Mouse (Mus musculus) monocyte, adult 2 months (primary cell): Measurements from ENCODE around the gene Kank1.

ENCODE experiments used
- DNase-seq, 2 experiments: peaks; one replicate each; pipeline ENCODE4 v3.0.0; 2022; ENCODE audit warnings: low spot score in 2 of 2, low read depth in 1 of 2

The Kank1 gene

DNA sequence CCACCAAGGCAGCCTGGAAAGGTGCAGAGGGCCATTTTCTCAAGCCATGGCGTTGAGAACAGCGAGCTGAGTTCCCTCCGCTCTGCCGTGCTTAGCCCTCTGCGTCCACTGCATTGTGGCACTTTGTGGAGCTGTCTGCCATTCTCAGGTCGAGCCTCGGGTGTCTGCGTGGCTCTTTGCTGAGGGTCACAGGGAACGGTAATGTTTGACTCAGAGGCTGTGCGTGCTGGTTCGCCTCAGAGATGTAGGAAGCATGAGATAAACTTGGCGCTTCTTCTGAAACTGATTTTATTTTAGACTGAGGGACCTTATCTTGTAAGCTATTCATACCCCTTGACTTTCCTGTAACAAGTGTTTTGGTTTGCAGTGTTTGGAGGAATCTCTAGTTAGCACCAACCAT lies 72.0 kb downstream of the Kank1 start:
- no peak for DNase-seq

DNA sequence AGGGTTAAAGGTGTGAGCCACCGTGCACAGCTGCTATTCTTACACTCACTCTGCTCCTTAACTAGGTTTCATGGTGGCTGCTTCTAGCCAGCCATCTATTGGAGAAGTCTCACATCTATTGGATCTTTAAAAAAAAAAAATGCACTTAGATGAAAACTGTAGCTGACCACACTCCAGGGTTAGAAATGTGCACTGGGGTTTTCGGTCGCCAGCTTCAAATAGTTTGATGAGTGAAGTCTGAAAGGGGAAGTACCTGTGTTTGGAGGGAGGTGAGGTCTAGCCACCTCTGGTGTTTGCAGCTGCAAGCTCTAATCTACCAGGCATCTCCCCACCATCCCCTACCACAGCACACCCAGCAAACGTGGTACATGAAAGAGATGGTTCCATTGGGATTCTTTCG lies 74.2 kb downstream of the Kank1 start:
- DNase-seq: no peak

DNA sequence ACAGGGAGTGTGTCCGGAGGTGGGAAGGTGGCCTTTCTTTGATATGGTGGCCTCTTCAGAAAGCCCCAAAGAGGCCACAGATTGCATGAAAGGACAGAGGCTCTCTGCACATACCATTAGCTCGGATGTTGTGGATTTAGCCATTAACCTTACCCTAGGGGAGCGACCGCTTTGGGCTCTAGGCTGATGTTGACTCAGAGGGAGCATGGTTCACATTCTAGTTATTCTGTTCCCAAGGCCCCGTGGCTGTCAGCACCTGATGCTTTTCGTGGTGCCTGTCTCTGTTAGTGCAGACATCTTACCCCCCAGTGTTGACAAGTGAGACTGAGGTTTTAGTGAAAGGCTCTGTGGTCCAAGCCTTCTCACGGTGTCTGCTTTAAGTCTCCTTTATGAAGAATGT lies 74.9 kb downstream of the Kank1 start:
- DNase-seq: no peak

DNA sequence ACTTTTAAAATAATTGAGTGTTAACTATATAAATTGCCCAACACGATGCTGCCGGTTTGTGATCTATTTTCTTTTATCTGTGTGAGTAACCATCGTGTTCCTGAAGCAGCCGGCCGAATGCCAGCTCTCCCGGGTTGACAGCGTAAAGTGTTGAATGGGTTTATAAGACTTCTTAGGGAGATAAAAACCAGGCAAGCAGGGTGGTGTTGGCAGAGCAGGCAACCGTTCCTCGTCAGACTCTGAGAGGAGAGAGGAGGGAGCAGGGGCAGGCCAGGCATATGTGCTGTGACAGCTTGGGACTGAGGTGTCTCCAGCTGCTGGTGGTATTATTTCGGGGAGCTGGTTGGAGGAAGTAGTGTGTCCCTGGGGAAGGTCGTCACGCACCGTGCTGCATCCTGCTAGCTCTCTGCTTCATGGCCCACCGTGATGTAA lies 78.7 kb downstream of the Kank1 start:
- no peak for DNase-seq

DNA sequence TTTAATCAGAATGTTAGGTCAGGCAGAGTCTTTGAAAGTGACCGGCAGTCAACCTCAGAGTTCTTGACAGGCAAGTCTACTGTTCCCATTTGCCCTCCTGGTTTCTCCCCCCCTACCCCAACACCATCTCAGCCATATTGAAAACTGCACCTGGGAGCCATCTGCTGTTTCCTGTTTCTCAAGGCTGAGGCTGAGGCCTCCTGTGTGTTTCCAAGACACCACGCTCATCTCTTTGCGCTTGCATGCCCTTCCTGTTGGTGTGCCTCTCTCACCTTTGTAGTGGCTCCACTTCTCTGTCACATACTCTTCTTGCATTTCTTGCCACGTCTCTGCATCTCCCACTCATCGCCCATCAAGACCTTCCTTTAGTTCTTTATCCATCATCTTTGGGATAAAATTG lies 79.2 kb downstream of the Kank1 start:
- DNase-seq: no peak

DNA sequence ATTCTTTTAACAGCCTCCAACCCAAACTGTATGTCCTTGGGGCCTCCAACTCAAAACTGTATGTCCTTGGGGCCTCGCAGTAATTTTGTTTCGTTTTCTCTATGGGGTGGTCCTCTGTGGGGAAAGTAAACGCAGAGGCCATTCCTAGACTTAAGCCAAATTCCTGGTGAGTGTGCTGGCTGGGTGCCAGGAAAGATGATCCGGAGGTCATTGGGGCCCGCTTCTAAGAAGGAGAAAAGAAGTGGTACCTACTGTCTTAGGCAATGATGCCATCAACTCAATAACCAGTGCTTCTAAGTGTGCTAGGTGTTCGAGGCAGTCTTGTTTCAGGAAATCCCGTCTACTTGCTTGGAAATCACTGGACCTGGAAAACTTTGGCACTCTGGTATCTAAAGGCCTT lies 87.5 kb downstream of the Kank1 start:
- DNase-seq: no peak

DNA sequence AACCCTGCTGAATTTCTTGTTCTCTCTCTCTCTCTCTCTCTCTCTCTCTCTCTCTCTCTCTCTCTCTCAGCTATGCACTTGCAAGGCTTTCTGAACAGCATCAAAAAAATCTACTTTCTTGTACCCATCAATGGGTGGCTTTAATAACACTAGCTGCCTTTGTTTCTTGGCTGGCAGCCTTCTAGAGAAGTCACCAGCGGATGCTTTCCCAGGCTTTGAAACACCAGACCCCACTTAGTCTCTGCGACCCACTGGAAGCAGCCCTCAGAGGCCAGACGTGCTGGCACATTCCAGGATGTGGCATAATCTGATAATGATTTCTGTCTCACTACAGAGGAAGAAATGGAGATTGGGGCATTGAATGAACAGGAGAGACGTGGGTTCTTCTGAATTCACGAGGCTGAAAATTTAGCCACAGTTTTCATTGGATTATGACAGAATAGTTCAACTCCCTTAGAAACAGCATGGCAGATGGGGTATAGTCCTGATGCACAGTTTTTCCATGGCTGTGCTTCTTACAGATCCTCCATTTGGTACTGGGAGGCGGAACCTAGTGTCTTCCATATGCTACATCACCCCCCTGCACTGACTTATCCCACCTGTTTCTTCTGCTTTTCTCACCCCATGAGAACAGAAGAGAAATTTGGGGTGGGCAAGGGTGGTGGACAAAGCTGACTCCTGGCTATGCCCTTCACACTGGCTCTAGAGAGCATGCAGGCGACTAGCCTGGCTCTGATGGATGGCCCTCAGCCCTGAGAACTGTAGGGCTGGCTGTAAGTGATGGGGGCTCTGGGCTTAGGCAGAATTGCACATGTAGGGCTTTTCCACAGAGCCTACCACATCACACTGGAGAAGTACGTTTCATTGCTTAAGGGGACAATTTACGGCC lies 88.6 kb downstream of the Kank1 start:
- DNase-seq: no peak

DNA sequence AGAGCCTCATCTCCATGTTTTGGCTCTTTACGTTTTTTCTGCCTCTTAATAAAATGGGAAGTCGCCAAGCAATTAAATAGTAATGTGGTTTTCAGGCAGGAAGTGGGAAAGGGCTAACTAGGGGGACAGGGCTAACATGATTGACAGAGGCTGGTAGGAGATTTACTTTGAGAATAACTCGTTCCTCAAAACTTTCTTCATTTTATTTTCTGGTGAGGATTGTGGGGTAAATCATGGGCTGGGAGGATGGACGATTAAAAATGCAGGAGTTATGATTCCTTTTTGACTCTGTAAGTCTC lies 89.2 kb downstream of the Kank1 start:
- no peak for DNase-seq

DNA sequence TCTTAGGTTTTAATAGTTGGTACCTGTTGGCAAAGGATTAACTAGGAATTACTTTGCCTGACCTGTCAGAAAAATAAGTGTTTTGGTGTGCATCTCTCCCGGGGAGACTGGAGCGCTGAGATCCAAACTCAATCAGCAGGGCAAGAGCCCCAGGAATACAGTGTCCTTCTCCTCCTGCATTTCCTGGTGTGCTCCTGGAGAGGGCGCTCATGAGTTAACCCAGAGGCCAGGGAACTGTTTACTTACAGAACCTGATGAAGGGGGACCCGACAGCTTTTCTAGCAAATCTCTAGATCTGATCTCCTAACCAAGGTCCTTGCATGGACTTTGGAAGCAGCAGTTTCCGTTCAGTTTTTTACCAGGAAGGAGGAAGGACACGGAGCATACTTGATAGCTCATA lies 90.9 kb downstream of the Kank1 start:
- no peak for DNase-seq

DNA sequence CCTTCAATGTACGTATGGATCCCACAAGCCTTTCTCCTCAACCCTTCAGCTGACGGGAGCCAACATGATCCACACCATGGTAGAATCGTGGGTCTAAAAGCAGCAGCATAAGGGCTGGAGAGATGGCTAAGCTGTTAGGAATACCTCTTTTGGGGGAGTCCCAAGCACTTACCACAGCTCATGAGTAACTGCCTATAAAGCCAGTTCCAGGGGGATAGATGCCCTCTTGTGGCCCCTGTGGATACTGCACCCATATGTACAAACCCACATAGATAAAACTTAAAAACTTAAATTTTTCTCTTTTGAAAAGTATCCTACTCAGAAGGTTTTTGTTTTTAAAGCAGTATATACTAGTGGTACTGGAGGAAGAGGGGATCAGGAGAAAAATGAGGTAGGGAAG lies 97.6 kb downstream of the Kank1 start:
- no peak for DNase-seq

DNA sequence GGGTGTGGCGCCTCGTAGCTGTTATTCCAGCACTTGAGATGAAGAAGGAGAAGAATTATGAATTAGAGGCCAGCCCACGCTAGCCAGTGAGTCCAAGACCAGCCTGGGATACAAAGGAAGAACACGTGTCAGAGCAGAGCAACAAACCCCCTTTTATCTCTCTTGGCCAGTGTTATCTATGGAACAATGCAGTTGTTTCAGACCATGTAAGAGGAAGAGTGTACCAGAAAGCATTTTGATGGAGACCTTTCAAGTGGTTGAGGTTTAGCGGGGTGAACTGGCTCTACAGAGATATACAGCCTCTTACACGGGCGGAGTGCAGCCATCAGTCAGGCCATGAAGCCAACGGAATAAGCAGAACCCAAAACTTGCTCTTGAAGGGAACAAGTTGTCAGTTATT lies 100.0 kb downstream of the Kank1 start:
- DNase-seq: no peak

DNA sequence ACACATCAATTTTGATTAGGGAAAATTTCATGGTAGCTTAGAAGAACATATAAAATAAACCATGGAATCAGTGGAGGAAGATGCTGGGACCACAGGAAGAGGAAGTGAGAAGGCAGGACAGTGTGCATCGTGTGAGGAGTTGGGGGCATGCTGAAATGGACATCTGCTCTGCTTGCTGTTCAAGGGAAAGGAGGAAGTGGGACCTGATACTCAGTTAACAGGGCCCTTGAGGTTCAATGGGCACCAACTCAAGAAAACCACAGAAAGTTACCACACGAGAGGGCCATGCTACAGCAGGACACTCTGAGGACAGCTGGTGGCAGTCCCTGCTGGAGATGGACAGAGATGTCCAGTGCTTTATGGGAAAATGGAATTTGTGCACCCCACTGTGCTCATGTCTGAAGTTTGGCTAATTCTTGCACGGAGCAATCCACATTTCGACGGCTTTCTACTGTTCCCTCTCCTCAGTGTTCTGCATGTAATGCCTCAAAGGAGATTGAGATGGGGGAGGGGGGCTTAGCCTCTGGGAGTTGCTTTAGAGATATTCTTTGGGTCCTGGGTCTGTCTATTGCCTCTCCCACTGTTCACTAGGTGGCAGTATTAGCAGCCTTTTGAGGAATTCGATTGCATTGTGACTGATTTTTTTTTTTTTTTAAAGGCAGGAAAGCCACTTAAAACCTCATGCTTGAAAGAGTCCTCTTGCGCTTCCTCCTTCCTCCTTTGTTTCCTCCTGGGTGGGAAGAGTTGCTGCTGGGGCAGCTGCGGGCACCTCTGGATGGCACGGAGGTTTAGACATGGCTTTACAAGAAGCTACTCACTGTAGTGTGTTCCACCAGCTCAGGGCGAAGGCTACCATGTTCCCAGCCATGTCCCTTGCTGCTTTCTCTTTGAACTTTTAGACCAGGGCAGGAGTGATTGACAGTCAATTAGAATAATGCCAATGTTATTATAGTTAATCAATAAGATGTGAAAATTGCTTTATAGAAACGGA lies 104.2 kb downstream of the Kank1 start:
- DNase-seq: no peak

DNA sequence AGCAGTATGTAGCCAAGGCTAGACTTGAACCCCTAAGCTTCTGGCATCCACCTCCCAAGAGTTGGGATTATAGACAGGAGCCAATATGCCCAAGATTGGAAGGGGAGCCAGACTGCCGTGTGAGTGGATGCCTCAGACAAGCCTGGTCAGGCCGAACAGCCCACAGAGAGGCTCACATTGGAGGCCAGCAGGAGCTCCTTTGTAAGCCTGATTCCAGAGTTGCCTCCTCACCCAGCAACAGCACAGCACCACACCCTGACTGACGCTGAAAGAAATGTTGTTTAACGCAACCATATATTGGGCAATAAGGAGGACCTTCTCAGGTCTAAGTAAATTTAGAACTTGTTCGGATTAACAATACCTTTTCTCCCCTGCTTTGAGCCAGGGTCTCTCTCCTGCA lies 105.3 kb downstream of the Kank1 start:
- DNase-seq: no peak

DNA sequence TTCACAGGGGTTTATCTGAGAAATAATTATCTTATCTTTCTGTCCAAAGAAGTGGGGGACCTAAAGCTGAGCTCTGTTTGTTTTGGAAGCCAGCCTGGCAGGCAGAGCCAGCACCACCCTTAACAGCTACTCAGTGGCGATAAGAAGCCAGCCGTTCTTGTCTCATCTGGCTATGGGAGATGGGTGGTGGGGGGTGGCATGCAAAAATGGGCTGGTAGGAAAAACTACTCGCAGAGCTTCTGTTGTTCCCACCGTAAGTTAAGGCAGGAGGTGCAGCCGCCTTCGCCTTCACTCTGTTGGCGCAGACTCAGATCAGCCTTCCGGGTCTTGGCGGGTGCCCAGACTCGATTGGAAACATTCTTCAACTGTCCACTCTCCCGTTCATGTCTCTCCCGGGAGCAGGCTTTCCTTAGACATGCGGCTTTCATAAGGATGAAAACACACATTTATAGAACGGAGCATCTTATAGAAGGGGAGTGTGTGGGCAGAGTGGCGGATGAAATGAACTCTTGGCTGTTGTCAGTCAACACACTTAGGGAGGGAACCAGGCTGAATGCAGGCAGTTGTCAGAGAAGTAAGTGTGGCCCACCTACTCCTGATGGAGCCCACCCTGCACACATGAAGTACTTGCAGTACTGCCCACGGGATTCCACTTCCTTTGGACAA lies 107.0 kb downstream of the Kank1 start:
- DNase-seq: no peak

DNA sequence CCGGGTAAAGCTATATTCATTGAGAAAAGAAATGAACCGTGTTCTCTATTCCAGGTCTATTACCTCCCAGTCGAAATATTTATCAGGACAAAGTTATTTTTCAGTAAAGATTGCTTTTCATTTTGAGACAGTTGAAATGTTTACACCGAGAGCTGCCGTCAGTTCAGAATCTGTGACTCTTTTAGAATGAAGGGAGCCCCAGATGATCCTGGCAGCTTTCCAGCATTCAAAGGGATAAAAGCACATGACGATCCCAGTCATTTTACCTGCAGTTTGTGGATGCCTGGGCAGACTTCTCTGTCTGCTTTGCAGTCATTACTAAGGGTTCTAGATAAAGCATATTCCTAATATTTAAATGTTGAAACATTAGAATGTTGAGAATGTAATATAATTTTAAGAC lies 107.6 kb downstream of the Kank1 start:
- no peak for DNase-seq

DNA sequence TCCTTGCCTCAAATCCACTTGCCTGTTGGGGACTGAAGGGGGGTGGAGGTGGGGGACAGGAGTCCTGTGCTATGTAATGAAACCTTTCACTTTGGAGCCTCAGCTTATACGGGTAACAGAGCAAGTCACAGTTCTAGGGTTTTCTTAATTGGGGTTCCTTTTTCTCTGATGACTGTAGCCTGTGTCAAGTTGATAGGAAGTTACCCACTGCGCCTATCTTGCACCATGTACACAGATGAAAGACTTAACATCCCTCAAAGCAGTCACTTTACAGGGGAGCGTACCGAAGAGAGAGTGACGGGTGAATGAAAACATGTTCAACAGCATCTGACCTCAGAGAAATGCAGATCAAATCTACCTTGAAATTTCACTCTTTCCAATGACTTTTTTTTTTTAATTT lies 109.2 kb downstream of the Kank1 start:
- no peak for DNase-seq

DNA sequence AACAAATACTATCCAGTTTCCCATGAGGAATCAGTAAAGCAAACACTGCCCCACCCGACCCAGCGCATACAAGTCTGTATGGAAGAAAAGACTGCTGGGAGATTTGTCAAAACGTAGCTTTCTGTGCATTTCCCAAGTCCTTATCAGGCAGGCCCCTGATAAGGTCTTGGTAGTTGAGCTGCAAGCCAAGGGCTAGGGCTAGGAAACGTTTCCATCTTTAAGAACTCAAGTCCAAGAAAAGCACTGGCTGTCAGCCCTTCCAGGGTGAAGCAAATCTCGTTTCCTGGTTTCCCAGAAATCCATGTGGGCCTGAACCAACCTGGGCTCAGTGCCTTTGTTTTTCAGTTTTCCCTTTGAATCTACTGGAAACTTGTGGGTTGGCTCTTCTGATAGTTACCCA lies 110.7 kb downstream of the Kank1 start:
- no peak for DNase-seq

DNA sequence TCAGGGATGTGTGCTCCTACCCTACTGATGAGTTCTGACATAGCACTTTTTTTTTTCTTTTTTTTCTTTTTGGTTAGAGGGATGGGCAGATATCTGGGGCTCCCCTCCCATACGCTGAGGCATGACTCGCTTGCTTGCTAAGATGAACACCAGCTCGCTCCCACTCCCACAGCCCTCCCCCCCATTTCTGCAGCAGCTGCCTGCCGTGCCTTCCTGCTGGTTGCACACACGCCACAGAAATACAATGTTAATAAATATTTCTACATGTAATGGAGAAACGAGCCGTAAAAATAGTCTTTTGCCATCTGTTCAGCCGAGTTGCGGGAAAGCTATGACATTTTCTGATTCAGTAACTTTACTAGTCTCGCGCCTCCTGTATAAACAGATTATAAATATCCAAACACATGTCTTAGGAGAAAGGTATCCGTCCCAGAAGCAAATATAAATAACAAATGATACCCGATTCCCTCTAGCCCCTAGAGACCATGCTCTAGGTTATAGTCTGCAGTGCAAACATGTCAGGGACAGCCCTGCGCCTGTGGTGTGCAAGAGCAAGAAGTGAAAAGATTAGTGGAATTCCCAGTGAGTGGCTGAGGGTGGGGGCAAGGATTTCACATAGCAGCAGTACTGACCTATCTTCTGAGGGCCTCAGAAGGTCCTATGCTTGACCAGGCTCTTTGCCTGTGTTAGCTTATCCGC lies 114.6 kb downstream of the Kank1 start:
- DNase-seq: no peak

DNA sequence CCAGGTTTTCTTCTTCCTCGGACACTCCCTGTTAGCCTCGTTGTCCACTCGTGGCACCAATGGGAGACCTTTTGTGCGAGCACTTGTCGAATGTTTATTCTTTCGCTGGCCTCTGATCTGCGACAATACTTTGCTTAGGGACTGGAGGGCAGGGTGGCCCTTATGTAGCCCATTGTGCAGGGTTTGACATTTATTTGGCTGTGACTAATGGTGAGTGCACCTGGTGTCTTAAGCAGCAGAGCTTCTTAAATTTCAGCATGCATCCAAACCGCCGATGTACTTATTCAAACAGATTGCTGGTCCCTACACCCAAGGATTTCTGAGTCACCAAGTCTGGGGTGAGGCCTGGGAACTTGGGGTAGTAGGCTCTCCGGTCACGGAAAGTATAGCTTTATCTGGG lies 120.3 kb downstream of the Kank1 start:
- no peak for DNase-seq

DNA sequence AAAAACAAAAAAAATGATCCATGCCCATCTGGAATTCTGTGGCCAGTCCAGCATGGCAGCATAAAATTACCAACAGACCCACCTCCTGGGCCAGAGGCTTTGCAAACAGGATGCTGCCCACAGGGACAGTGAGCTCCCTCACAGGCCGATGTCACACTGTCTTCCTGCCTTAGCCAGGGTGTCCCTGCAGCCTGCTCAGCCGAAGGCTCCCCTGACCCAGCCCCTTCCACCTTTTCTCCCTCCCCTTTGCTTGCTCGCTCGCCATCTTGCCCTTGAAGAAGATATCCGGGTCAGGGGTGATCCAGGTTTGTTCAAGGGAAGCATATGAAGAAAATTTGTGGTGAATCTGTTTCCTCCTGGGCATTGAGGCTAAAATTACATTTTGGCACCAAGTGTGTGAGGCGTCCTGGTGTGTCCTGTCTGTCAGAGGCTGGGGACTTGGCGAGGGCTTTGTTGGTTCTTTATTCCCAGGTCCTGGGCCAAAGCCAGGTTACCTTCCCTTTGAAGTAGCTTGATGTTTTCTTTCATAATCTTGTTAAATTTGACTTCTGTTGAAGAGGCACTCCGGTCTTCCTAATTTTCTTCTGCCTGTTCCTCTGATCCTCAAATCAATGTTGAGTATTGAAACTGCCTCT lies 121.8 kb downstream of the Kank1 start:
- no peak for DNase-seq

DNA sequence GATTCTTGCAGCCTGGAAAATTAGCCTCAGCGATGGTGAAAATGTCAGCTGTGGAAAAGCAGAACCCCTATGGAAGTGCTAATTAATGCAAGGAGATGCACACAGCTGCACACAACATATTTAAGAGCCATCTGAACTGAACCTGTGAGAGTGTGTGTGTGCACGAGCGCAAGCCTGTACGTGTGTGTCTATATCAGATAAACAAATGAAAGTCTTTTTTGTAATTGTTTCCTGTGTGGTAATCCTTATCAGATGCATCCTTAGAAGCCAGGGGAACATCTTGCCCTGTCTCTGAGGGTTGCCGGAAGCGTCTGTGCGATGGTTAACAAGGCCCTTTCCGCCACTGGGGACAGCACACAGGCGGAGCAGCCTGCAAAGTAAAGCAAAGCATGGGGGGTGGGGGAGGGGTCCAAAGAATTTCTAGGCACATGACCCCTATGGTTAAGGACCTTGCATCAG lies 123.8 kb downstream of the Kank1 start:
- DNase-seq: no peak
